36 mouse cellular contexts compared by ENCODE assay signal in the genomic region with DNA sequence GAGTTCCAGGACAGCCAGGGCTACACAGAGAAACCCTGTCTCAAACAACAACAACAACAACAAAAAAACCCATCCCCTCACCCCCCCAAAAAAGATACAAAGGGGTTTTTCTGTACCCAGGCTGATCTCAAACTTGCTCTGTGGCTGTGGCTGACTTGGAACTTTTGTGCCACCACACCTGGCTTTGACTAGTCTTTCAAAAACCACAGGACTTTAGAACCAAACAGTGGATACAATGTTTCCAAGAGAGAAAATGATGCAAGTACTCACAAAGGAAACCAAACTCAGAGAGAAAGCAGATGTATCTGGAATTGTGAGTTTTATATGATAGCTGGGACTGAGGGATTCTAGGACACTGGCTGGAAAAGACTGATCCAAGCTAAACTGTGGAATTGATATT. TPM values are rescaled to one million over a fixed set of nuclear protein-coding genes. Genes with fewer than 3 reads are reported as not detected.
"Had no signal": no experiment of that assay in that cellular context is flagged by ENCODE, and none has a peak within 500 bp of the region (broad histone marks: within the 10 kb centered on the region; RNA-seq: fewer than 3 reads in every experiment).

No protein-coding gene starts in this region.

- H3K27ac ChIP-seq: heart, adult 2 months; hindbrain, embryonic 13.5 days; hindbrain, embryonic 15.5 days; hindbrain, postnatal 0 days; kidney, embryonic 15.5 days; kidney, postnatal 0 days; limb, embryonic 13.5 days; limb, embryonic 15.5 days had no signal

- H3K4me2 ChIP-seq: heart, embryonic 12.5 days; hindbrain, embryonic 13.5 days; hindbrain, embryonic 15.5 days; kidney, embryonic 15.5 days; limb, embryonic 13.5 days; limb, embryonic 15.5 days had no signal

- DNase-seq: forebrain, postnatal 0 days; gastrocnemius, postnatal 14 days; gastrocnemius, postnatal 36 days; heart, adult 2 months; heart, postnatal 10 days; kidney, adult 11 months; kidney, adult 2 months; kidney, adult 9 months; kidney, postnatal 14 days; kidney, postnatal 36 days; layer of hippocampus, adult 9-11 months; layer of hippocampus, postnatal 36 days; left cerebral cortex, postnatal 4 days had no signal

- H3K9me3 ChIP-seq: heart, embryonic 12.5 days; hindbrain, embryonic 13.5 days; hindbrain, embryonic 15.5 days; kidney, embryonic 15.5 days; limb, embryonic 13.5 days; limb, embryonic 15.5 days had no signal

- H3K4me3 ChIP-seq: heart, adult 2 months; heart, embryonic 12.5 days; hindbrain, embryonic 13.5 days; hindbrain, embryonic 15.5 days; kidney, embryonic 15.5 days; limb, embryonic 13.5 days; limb, embryonic 15.5 days had no signal

- H3K36me3 ChIP-seq: heart, embryonic 12.5 days; hindbrain, embryonic 13.5 days; hindbrain, embryonic 15.5 days; kidney, embryonic 15.5 days; limb, embryonic 13.5 days; limb, embryonic 15.5 days had no signal

- ATAC-seq: forebrain, postnatal 0 days; hindbrain, postnatal 0 days; intestine, embryonic 16.5 days had no signal

- H3K4me1 ChIP-seq: heart, embryonic 12.5 days; hindbrain, embryonic 13.5 days; hindbrain, embryonic 15.5 days; kidney, embryonic 15.5 days; limb, embryonic 13.5 days; limb, embryonic 15.5 days had no signal

- H3K9ac ChIP-seq: forebrain, postnatal 0 days; heart, embryonic 12.5 days; hindbrain, embryonic 13.5 days; hindbrain, embryonic 15.5 days; kidney, embryonic 15.5 days; limb, embryonic 13.5 days; limb, embryonic 15.5 days had no signal

RNA-seq across cellular contexts. Expression of gene Elovl3, which starts 7.0 kb away (rescaled TPM):
- total RNA-seq: forebrain, postnatal 0 days; gastrocnemius, adult 8-10 months; gastrocnemius, postnatal 14 days; gastrocnemius, postnatal 36 days; hindbrain, postnatal 0 days; layer of hippocampus, adult 18-20 months; layer of hippocampus, adult 8-10 months; layer of hippocampus, postnatal 14 days; layer of hippocampus, postnatal 36 days; left cerebral cortex, adult 18-20 months; left cerebral cortex, adult 8-10 months; left cerebral cortex, postnatal 10 days; left cerebral cortex, postnatal 25 days; left cerebral cortex, postnatal 4 days had no signal
- polyA plus RNA-seq: heart, embryonic 12.5 days; heart, embryonic 14.5 days; heart, embryonic 16.5 days; hindbrain, embryonic 11.5 days; hindbrain, embryonic 13.5 days; hindbrain, postnatal 0 days; intestine, embryonic 14.5 days; intestine, embryonic 16.5 days; kidney, embryonic 15.5 days; large intestine, adult 2 months had no signal

RNA-seq across cellular contexts. Expression of gene Pitx3, which starts 23.5 kb away (rescaled TPM):
- total RNA-seq: forebrain, postnatal 0 days; hematopoietic stem cell, adult 5-6 weeks; layer of hippocampus, adult 18-20 months; layer of hippocampus, adult 8-10 months; layer of hippocampus, postnatal 14 days; layer of hippocampus, postnatal 36 days; left cerebral cortex, adult 18-20 months; left cerebral cortex, adult 8-10 months; left cerebral cortex, postnatal 10 days; left cerebral cortex, postnatal 25 days; left cerebral cortex, postnatal 4 days had no signal
- polyA plus RNA-seq: hindbrain, postnatal 0 days; intestine, embryonic 14.5 days; intestine, embryonic 16.5 days; kidney, postnatal 0 days; large intestine, adult 2 months had no signal
